Mouse (Mus musculus): ENCODE results near the gene Tbx19.

Gene Tbx19

GRCm38 (mm10) chr1:165160723-165161405, at the start of gene Tbx19:
Gene Tbx19 (minus strand): TSS chr1:165160773.
- DNase-seq (ENCODE audit: low read depth, low spot score), result no peak

GRCm38 (mm10) chr1:165205591-165205990, 45.0 kb upstream of the Tbx19 start:
- DNase-seq (ENCODE audit: low read depth, low spot score), result no peak

GRCm38 (mm10) chr1:165203488-165204035, 43.0 kb upstream of the Tbx19 start:
- DNase-seq (ENCODE audit: low read depth, low spot score), result no peak

GRCm38 (mm10) chr1:165201445-165202012, 41.0 kb upstream of the Tbx19 start:
- DNase-seq (ENCODE audit: low read depth, low spot score), result no peak

- DNase-seq (ENCODE audit: low read depth, low spot score), result no peak
Observed at GRCm38 (mm10) chr1:165200748-165201147, 40.2 kb upstream of the Tbx19 start.

GRCm38 (mm10) chr1:165199639-165200038, 39.1 kb upstream of the Tbx19 start:
- no peak for DNase-seq (ENCODE audit: low read depth, low spot score)

- no peak for DNase-seq (ENCODE audit: low read depth, low spot score)
Observed at GRCm38 (mm10) chr1:165198951-165199350, 38.4 kb upstream of the Tbx19 start.

- no peak for DNase-seq (ENCODE audit: low read depth, low spot score)
Observed at GRCm38 (mm10) chr1:165197875-165198274, 37.3 kb upstream of the Tbx19 start.

- no peak for DNase-seq (ENCODE audit: low read depth, low spot score)
Observed at GRCm38 (mm10) chr1:165195396-165195960, 34.9 kb upstream of the Tbx19 start.

GRCm38 (mm10) chr1:165194662-165195013, 34.1 kb upstream of the Tbx19 start:
- no peak for DNase-seq (ENCODE audit: low read depth, low spot score)

GRCm38 (mm10) chr1:165193880-165194661, 33.5 kb upstream of the Tbx19 start, which contains the start of gene Sft2d2:
Gene Sft2d2 (minus strand): TSS chr1:165194438.
- peak; percentile 70 for DNase-seq (ENCODE audit: low read depth, low spot score)

GRCm38 (mm10) chr1:165193426-165193825, 32.9 kb upstream of the Tbx19 start:
- DNase-seq (ENCODE audit: low read depth, low spot score), result no peak

GRCm38 (mm10) chr1:165192714-165193264, 32.2 kb upstream of the Tbx19 start:
- no peak for DNase-seq (ENCODE audit: low read depth, low spot score)

- no peak for DNase-seq (ENCODE audit: low read depth, low spot score)
Observed at GRCm38 (mm10) chr1:165192102-165192501, 31.5 kb upstream of the Tbx19 start.

GRCm38 (mm10) chr1:165191611-165192010, 31.0 kb upstream of the Tbx19 start:
- no peak for DNase-seq (ENCODE audit: low read depth, low spot score)

- no peak for DNase-seq (ENCODE audit: low read depth, low spot score)
Observed at GRCm38 (mm10) chr1:165190571-165191273, 30.1 kb upstream of the Tbx19 start.

- no peak for DNase-seq (ENCODE audit: low read depth, low spot score)
Observed at GRCm38 (mm10) chr1:165190068-165190467, 29.5 kb upstream of the Tbx19 start.

- DNase-seq (ENCODE audit: low read depth, low spot score), result no peak
Observed at GRCm38 (mm10) chr1:165188806-165189580, 28.4 kb upstream of the Tbx19 start.

- no peak for DNase-seq (ENCODE audit: low read depth, low spot score)
Observed at GRCm38 (mm10) chr1:165187357-165187756, 26.8 kb upstream of the Tbx19 start.

- no peak for DNase-seq (ENCODE audit: low read depth, low spot score)
Observed at GRCm38 (mm10) chr1:165186491-165186890, 25.9 kb upstream of the Tbx19 start.

All from embryo, embryonic 11.5 days (tissue).